Mouse (Mus musculus): ENCODE results near the gene Cldn10. TPM values are rescaled to one million over a fixed set of nuclear protein-coding genes. Genes with fewer than 3 reads are reported as not detected.
A peak's percentile ranks its signal among the peaks of the same experiment; 100 is the strongest.

Cldn10 gene
- total RNA-seq, 1 experiment from 2014 or later = not detected

- no peak for ATAC-seq (replicated peaks; ENCODE audit: insufficient number of reproducible peaks, low FRiP score, low TSS enrichment, poor library complexity, severe bottlenecking)
Observed at GRCm38 (mm10) chr14:118884250-118884556, 96.5 kb downstream of the Cldn10 start.

GRCm38 (mm10) chr14:118890101-118890500 is 102.4 kb downstream of the Cldn10 start:
- ATAC-seq (replicated peaks; ENCODE audit: insufficient number of reproducible peaks, low FRiP score, low TSS enrichment, poor library complexity, severe bottlenecking) = no peak

GRCm38 (mm10) chr14:118895228-118895627 is 107.5 kb downstream of the Cldn10 start:
- ATAC-seq (replicated peaks; ENCODE audit: insufficient number of reproducible peaks, low FRiP score, low TSS enrichment, poor library complexity, severe bottlenecking) = no peak

- no peak for ATAC-seq (replicated peaks; ENCODE audit: insufficient number of reproducible peaks, low FRiP score, low TSS enrichment, poor library complexity, severe bottlenecking)
Observed at GRCm38 (mm10) chr14:118895655-118896054, 107.9 kb downstream of the Cldn10 start.

GRCm38 (mm10) chr14:118899940-118900339 is 112.2 kb downstream of the Cldn10 start:
- ATAC-seq (replicated peaks; ENCODE audit: insufficient number of reproducible peaks, low FRiP score, low TSS enrichment, poor library complexity, severe bottlenecking) = no peak

GRCm38 (mm10) chr14:118900911-118901310 is 113.2 kb downstream of the Cldn10 start:
- ATAC-seq (replicated peaks; ENCODE audit: insufficient number of reproducible peaks, low FRiP score, low TSS enrichment, poor library complexity, severe bottlenecking) = no peak

- no peak for ATAC-seq (replicated peaks; ENCODE audit: insufficient number of reproducible peaks, low FRiP score, low TSS enrichment, poor library complexity, severe bottlenecking)
Observed at GRCm38 (mm10) chr14:118903397-118903796, 115.7 kb downstream of the Cldn10 start.

GRCm38 (mm10) chr14:118903867-118904562 is 116.3 kb downstream of the Cldn10 start:
- no peak for ATAC-seq (replicated peaks; ENCODE audit: insufficient number of reproducible peaks, low FRiP score, low TSS enrichment, poor library complexity, severe bottlenecking)

GRCm38 (mm10) chr14:118907592-118907991 is 119.9 kb downstream of the Cldn10 start:
- no peak for ATAC-seq (replicated peaks; ENCODE audit: insufficient number of reproducible peaks, low FRiP score, low TSS enrichment, poor library complexity, severe bottlenecking)

- no peak for ATAC-seq (replicated peaks; ENCODE audit: insufficient number of reproducible peaks, low FRiP score, low TSS enrichment, poor library complexity, severe bottlenecking)
Observed at GRCm38 (mm10) chr14:118909872-118910271, 122.2 kb downstream of the Cldn10 start.

- 0 out of 2 replicates have a peak, but pooled peaks have one; percentile 29 for ATAC-seq (replicated peaks; ENCODE audit: insufficient number of reproducible peaks, low FRiP score, low TSS enrichment, poor library complexity, severe bottlenecking)
Observed at GRCm38 (mm10) chr14:118910332-118911222, 122.9 kb downstream of the Cldn10 start.

- ATAC-seq (replicated peaks; ENCODE audit: insufficient number of reproducible peaks, low FRiP score, low TSS enrichment, poor library complexity, severe bottlenecking) = no peak
Observed at GRCm38 (mm10) chr14:118911521-118911920, 123.8 kb downstream of the Cldn10 start.

- no peak for ATAC-seq (replicated peaks; ENCODE audit: insufficient number of reproducible peaks, low FRiP score, low TSS enrichment, poor library complexity, severe bottlenecking)
Observed at GRCm38 (mm10) chr14:118913651-118914050, 125.9 kb downstream of the Cldn10 start.

GRCm38 (mm10) chr14:118919025-118919424 is 131.3 kb downstream of the Cldn10 start:
- no peak; the same call in 1 of the 2 replicates for ATAC-seq (replicated peaks; ENCODE audit: insufficient number of reproducible peaks, low FRiP score, low TSS enrichment, poor library complexity, severe bottlenecking)

- ATAC-seq (replicated peaks; ENCODE audit: insufficient number of reproducible peaks, low FRiP score, low TSS enrichment, poor library complexity, severe bottlenecking) = no peak
Observed at GRCm38 (mm10) chr14:118920654-118921053, 132.9 kb downstream of the Cldn10 start.

- ATAC-seq (replicated peaks; ENCODE audit: insufficient number of reproducible peaks, low FRiP score, low TSS enrichment, poor library complexity, severe bottlenecking) = no peak
Observed at GRCm38 (mm10) chr14:118922251-118922650, 134.5 kb downstream of the Cldn10 start.

GRCm38 (mm10) chr14:118922667-118923184 is 135.0 kb downstream of the Cldn10 start:
- no peak for ATAC-seq (replicated peaks; ENCODE audit: insufficient number of reproducible peaks, low FRiP score, low TSS enrichment, poor library complexity, severe bottlenecking)
